Mouse (Mus musculus) lung, adult 2 months (tissue): ENCODE data around the gene Pomgnt1.

Experiments used
- CTCF ChIP-seq: fragments of 200-500 bp; IDR thresholded peaks from 2 replicates; pipeline ENCODE4 v1.5.1; 2011; ENCODE audit warnings: mild to moderate bottlenecking, low read length, control low read depth; ENCODE audit not compliant: insufficient read depth
- POLR2A ChIP-seq: fragments of 200-500 bp; IDR thresholded peaks from 2 replicates; pipeline ENCODE4 v1.6.1; 2011; ENCODE audit warnings: low read depth, mild to moderate bottlenecking, control low read depth, low read length, borderline replicate concordance; ENCODE audit errors: extremely low read depth

DNA sequence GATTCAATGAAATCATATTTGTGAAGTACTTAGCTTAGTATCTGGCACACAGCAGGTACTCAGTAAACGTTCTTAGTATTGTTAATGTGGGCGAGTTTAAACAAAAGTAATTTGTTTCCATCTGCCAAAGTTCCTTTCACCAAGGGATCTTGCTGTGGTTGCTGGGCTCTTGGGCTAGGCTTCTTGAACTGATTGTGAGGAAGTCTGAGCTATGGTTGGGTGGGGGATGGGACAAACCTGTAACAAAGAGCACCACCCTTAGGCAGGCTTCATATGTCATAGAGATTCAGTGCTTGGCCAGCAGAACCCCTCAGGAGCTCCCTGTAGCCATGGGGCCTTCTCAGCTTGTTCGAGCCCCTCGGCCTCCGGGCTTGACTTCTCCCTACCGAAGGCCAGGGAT, 49.4 kb downstream of the Pomgnt1 start, which contains the start of the genes 1700042G07Rik and Gm49337:
- TF ChIP-seq CTCF (no peak), POLR2A (no peak)
